31 mouse cellular contexts compared by ENCODE assay signal in genomic region chr6:135798202-135798992, GRCm38 (mm10).
DNase-seq lines count a peak whose midpoint lies in the region; ATAC-seq and TF ChIP-seq lines count a peak whose summit lies in the region.
"Had no signal": no experiment of that assay in that cellular context is flagged by ENCODE, and none has a peak within 500 bp of the region (broad histone marks: within the 10 kb centered on the region; RNA-seq: fewer than 3 reads in every experiment).

No protein-coding gene starts in this region.

- H3K27me3 ChIP-seq in kidney, embryonic 16.5 days (ENCODE audit: insufficient read depth, low read length) = no peaks in the 10 kb centered on the region
- H3K27me3 ChIP-seq in lung, embryonic 14.5 days (ENCODE audit: insufficient read depth, low read length) = no peaks in the 10 kb centered on the region
- no peaks in the 10 kb centered on the region for H3K27me3 ChIP-seq in embryonic facial prominence, embryonic 10.5 days (replicated peaks; ENCODE audit: low read depth, poor library complexity, severe bottlenecking)
- H3K27me3 ChIP-seq: CH12.LX; embryonic facial prominence, embryonic 15.5 days; heart, embryonic 15.5 days; hindbrain, embryonic 12.5 days; intestine, embryonic 15.5 days; limb, embryonic 12.5 days; liver, embryonic 15.5 days; lung, embryonic 15.5 days; midbrain, embryonic 12.5 days; neural tube, embryonic 12.5 days had no signal

- WGBS in kidney, embryonic 16.5 days = 25% methylated on average over 13 of the region's 13 CpGs
- 50% methylated on average over 13 of the region's 13 CpGs for WGBS in lung, embryonic 14.5 days
- 79% methylated on average over 13 of the region's 13 CpGs for WGBS in embryonic facial prominence, embryonic 10.5 days

- H3K36me3 ChIP-seq in kidney, embryonic 16.5 days (ENCODE audit: insufficient read depth, low read length) = no peaks in the 10 kb centered on the region
- no peaks in the 10 kb centered on the region for H3K36me3 ChIP-seq in lung, embryonic 14.5 days (ENCODE audit: insufficient read depth)
- H3K36me3 ChIP-seq in embryonic facial prominence, embryonic 10.5 days (replicated peaks) = no peaks in the 10 kb centered on the region
- H3K36me3 ChIP-seq: embryonic facial prominence, embryonic 15.5 days; forebrain, embryonic 12.5 days; heart, embryonic 15.5 days; hindbrain, embryonic 12.5 days; intestine, embryonic 15.5 days; limb, embryonic 12.5 days; liver, embryonic 15.5 days; lung, embryonic 15.5 days; midbrain, embryonic 12.5 days; neural tube, embryonic 12.5 days had no signal

- peak; percentile 39 for ATAC-seq in frontal cortex, adult (ENCODE audit: low TSS enrichment)
- ATAC-seq in kidney, embryonic 16.5 days (ENCODE audit: low FRiP score, low TSS enrichment) = peak; percentile 84
- ATAC-seq in lung, embryonic 14.5 days (ENCODE audit: insufficient read depth) = no peak; the same call in 1 of the 2 replicates
- ATAC-seq: hindbrain, postnatal 0 days; intestine, embryonic 15.5 days had no signal

- H3K9ac ChIP-seq in kidney, embryonic 16.5 days (replicated peaks; ENCODE audit: low read length) = no peak overlapping the region
- no peak overlapping the region for H3K9ac ChIP-seq in lung, embryonic 14.5 days
- H3K9ac ChIP-seq: embryonic facial prominence, embryonic 15.5 days; forebrain, embryonic 12.5 days; heart, embryonic 15.5 days; hindbrain, embryonic 12.5 days; intestine, embryonic 15.5 days; limb, embryonic 12.5 days; liver, embryonic 15.5 days; lung, embryonic 15.5 days; midbrain, embryonic 12.5 days; neural tube, embryonic 12.5 days had no signal

- H3K27ac ChIP-seq in kidney, embryonic 16.5 days (ENCODE audit: low read length) = peak overlapping the region; percentile 60
- no peak overlapping the region for H3K27ac ChIP-seq in lung, embryonic 14.5 days (ENCODE audit: low read depth)
- no peak overlapping the region for H3K27ac ChIP-seq in embryonic facial prominence, embryonic 10.5 days (replicated peaks)
- H3K27ac ChIP-seq: embryonic facial prominence, embryonic 15.5 days; forebrain, embryonic 12.5 days; heart, embryonic 15.5 days; hindbrain, embryonic 12.5 days; hindbrain, postnatal 0 days; intestine, embryonic 15.5 days; limb, embryonic 12.5 days; liver, embryonic 15.5 days; lung, embryonic 15.5 days; midbrain, embryonic 12.5 days; neural tube, embryonic 12.5 days; stomach, postnatal 0 days had no signal

- H3K4me1 ChIP-seq in kidney, embryonic 16.5 days (ENCODE audit: insufficient read depth, low read length) = peaks cover 27% of the 10 kb centered on the region
- no peaks in the 10 kb centered on the region for H3K4me1 ChIP-seq in lung, embryonic 14.5 days (ENCODE audit: insufficient read depth)
- H3K4me1 ChIP-seq in embryonic facial prominence, embryonic 10.5 days = 0 out of 2 replicates have a peak, but pooled peaks cover 3% of the 10 kb centered on the region
- H3K4me1 ChIP-seq: forebrain, embryonic 12.5 days; heart, embryonic 15.5 days; intestine, embryonic 15.5 days; limb, embryonic 12.5 days; liver, embryonic 15.5 days; lung, embryonic 15.5 days; midbrain, embryonic 12.5 days; neural tube, embryonic 12.5 days had no signal

- DNase-seq in frontal cortex, postnatal 25 days (ENCODE audit: low spot score in 2 of 2) = no peak
- no peak for DNase-seq in kidney, postnatal 25 days
- peak; percentile 4 for DNase-seq in lung, embryonic 14.5 days
- DNase-seq in lung, postnatal 4 days = no peak
- DNase-seq in embryonic facial prominence, embryonic 10.5 days (ENCODE audit: low spot score) = peak; percentile 9
- no peak for DNase-seq in gastrocnemius, postnatal 10 days
- DNase-seq: adrenal gland, postnatal 10 days; cerebellum, adult 11 months; cerebellum, adult 9-10 months; gastrocnemius, postnatal 36 days; heart, postnatal 36 days; kidney, postnatal 10 days; right cerebral cortex, postnatal 14 days; thymus, adult 18-20 months; thymus, postnatal 25 days had no signal

- H3K4me3 ChIP-seq in kidney, embryonic 16.5 days (ENCODE audit: low read length) = no peak overlapping the region
- no peak overlapping the region for H3K4me3 ChIP-seq in lung, embryonic 14.5 days (ENCODE audit: low read depth, low read length)
- H3K4me3 ChIP-seq in embryonic facial prominence, embryonic 10.5 days = no peak overlapping the region
- H3K4me3 ChIP-seq: embryonic facial prominence, embryonic 15.5 days; forebrain, embryonic 12.5 days; heart, embryonic 15.5 days; hindbrain, embryonic 12.5 days; intestine, embryonic 15.5 days; limb, embryonic 12.5 days; liver, embryonic 15.5 days; lung, embryonic 15.5 days; midbrain, embryonic 12.5 days; myocyte; neural tube, embryonic 12.5 days had no signal

- 0 out of 2 replicates have a peak overlapping the region, but pooled peaks have one; percentile 4 for H3K4me2 ChIP-seq in kidney, embryonic 16.5 days (replicated peaks; ENCODE audit: low read depth, low read length)
- H3K4me2 ChIP-seq in lung, embryonic 14.5 days = no peak overlapping the region
- H3K4me2 ChIP-seq: embryonic facial prominence, embryonic 15.5 days; forebrain, embryonic 12.5 days; heart, embryonic 15.5 days; hindbrain, embryonic 12.5 days; intestine, embryonic 15.5 days; limb, embryonic 12.5 days; liver, embryonic 15.5 days; lung, embryonic 15.5 days; midbrain, embryonic 12.5 days; neural tube, embryonic 12.5 days had no signal

- no peaks in the 10 kb centered on the region for H3K9me3 ChIP-seq in kidney, embryonic 16.5 days (ENCODE audit: low read length)
- H3K9me3 ChIP-seq in lung, embryonic 14.5 days (ENCODE audit: low read depth, low read length) = no peaks in the 10 kb centered on the region
- H3K9me3 ChIP-seq in embryonic facial prominence, embryonic 10.5 days = no peaks in the 10 kb centered on the region
- H3K9me3 ChIP-seq: embryonic facial prominence, embryonic 15.5 days; forebrain, embryonic 12.5 days; heart, embryonic 15.5 days; hindbrain, embryonic 12.5 days; intestine, embryonic 15.5 days; limb, embryonic 12.5 days; liver, embryonic 15.5 days; lung, embryonic 15.5 days; midbrain, embryonic 12.5 days; neural tube, embryonic 12.5 days had no signal

- TF ChIP-seq CTCF in lung, embryonic 14.5 days (IDR thresholded peaks at IDR 0.05; ENCODE audit: low read depth) = no peak

Comparison
In these comparisons a context has a peak if more than half of its experiments do, and no peak if none do; other contexts are left out.
1. DNase-seq: peak in lung, embryonic 14.5 days (single experiment) and embryonic facial prominence, embryonic 10.5 days (single experiment); none in frontal cortex, postnatal 25 days (0 of 2), kidney, postnatal 25 days (0 of 2), lung, postnatal 4 days (0 of 2) and gastrocnemius, postnatal 10 days (single experiment).